In the genomic region with DNA sequence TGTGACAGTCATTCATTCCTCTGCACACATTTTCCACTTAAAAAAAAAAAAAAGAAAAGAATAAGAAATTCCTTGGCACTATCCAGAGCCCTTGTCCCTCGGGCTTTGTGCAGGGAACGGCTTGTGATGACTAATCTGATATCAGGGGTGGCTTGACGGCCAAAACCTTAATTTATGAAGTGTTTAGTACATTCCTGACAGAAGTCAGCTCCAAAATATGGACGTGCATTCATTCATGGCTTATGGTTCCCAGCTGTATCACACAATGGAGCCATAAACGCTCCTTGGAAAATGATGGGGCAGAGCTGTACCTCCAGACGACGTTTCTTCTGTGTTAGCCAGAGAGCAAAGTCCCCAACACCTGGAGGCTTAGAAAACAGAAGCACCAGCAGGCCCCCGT, we compare ENCODE assay signal across 11 mouse cellular contexts.
A peak's percentile ranks its signal among the peaks of the same experiment; 100 is the strongest.
DNase-seq lines count a peak whose midpoint lies in the region; ATAC-seq and TF ChIP-seq lines count a peak whose summit lies in the region.
"Had no signal": no experiment of that assay in that cellular context is flagged by ENCODE, and none has a peak within 500 bp of the region (broad histone marks: within the 10 kb centered on the region; RNA-seq: fewer than 3 reads in every experiment).

No protein-coding gene starts in this region.

- no peak overlapping the region for H3K4me2 ChIP-seq in heart, embryonic 12.5 days
- no peak overlapping the region for H3K4me2 ChIP-seq in midbrain, embryonic 16.5 days (ENCODE audit: low read length)
- H3K4me2 ChIP-seq: liver, embryonic 11.5 days had no signal

- H3K9me3 ChIP-seq in heart, embryonic 12.5 days (replicated peaks): no peaks in the 10 kb centered on the region
- H3K9me3 ChIP-seq in midbrain, embryonic 16.5 days (replicated peaks; ENCODE audit: control insufficient read depth, low read length, poor library complexity, severe bottlenecking): no peaks in the 10 kb centered on the region

- H3K4me1 ChIP-seq in heart, embryonic 12.5 days (replicated peaks): no peaks in the 10 kb centered on the region
- H3K4me1 ChIP-seq in cerebellum, adult 2 months (ENCODE audit: control insufficient read depth, insufficient read depth, low read length): no peaks in the 10 kb centered on the region
- no peaks in the 10 kb centered on the region for H3K4me1 ChIP-seq in midbrain, embryonic 16.5 days (ENCODE audit: control insufficient read depth, insufficient read depth, low read length)

- ATAC-seq in heart, embryonic 12.5 days (ENCODE audit: insufficient number of reproducible peaks, low FRiP score): no peak
- no peak for ATAC-seq in midbrain, embryonic 16.5 days

- TF ChIP-seq POLR2A in cerebellum, adult 2 months (IDR thresholded peaks at IDR 0.05; ENCODE audit: borderline replicate concordance, insufficient read depth, low read length): no peak

- H3K9ac ChIP-seq in heart, embryonic 12.5 days: no peak overlapping the region
- H3K9ac ChIP-seq in midbrain, embryonic 16.5 days (ENCODE audit: low read depth, low read length): no peak overlapping the region

- 62% methylated on average over 8 of the region's 8 CpGs for WGBS in heart, embryonic 12.5 days
- 46% methylated on average over 8 of the region's 8 CpGs for WGBS in cerebellum, adult 2 months
- WGBS in midbrain, embryonic 16.5 days: 76% methylated on average over 8 of the region's 8 CpGs

- peak; percentile 26 to 50 for DNase-seq in heart, adult 18-20 months
- DNase-seq in urinary bladder, postnatal 14 days (ENCODE audit: low spot score): peak; percentile 12
- DNase-seq in urinary bladder, postnatal 4 days (ENCODE audit: low spot score in 2 of 2): no peak
- DNase-seq in heart, postnatal 36 days: peak; percentile 7 to 9
- no peak for DNase-seq in cerebellum, adult 2 months
- DNase-seq: thymus, postnatal 14 days had no signal

- no peaks in the 10 kb centered on the region for H3K27me3 ChIP-seq in heart, embryonic 12.5 days (replicated peaks)
- no peaks in the 10 kb centered on the region for H3K27me3 ChIP-seq in cerebellum, adult 2 months (ENCODE audit: control insufficient read depth, insufficient read depth, low read length)
- H3K27me3 ChIP-seq in midbrain, embryonic 16.5 days (ENCODE audit: control insufficient read depth, insufficient read depth, low read depth, low read length): no peaks in the 10 kb centered on the region

- TF ChIP-seq CTCF in cerebellum, adult 2 months (IDR thresholded peaks at IDR 0.05; ENCODE audit: borderline replicate concordance, insufficient read depth, low read depth, low read length): no peak

- H3K27ac ChIP-seq in heart, embryonic 12.5 days (ENCODE audit: poor library complexity, severe bottlenecking): no peak overlapping the region
- H3K27ac ChIP-seq in cerebellum, adult 2 months (ENCODE audit: insufficient read depth, low read length): no peak overlapping the region
- no peak overlapping the region for H3K27ac ChIP-seq in midbrain, embryonic 16.5 days (ENCODE audit: low read length)
- H3K27ac ChIP-seq: left cerebral cortex, adult 2 months had no signal

- no peak overlapping the region for H3K4me3 ChIP-seq in heart, embryonic 12.5 days
- no peak overlapping the region for H3K4me3 ChIP-seq in cerebellum, adult 2 months (replicated peaks; ENCODE audit: insufficient read depth, low read depth, low read length)
- H3K4me3 ChIP-seq in midbrain, embryonic 16.5 days (ENCODE audit: low read depth, low read length): no peak overlapping the region
- H3K4me3 ChIP-seq: left cerebral cortex, adult 2 months; myocyte had no signal

- H3K36me3 ChIP-seq in heart, embryonic 12.5 days: no peaks in the 10 kb centered on the region
- no peaks in the 10 kb centered on the region for H3K36me3 ChIP-seq in midbrain, embryonic 16.5 days (ENCODE audit: control insufficient read depth, insufficient read depth, low read length)

- intact Hi-C loops in heart, postnatal 36 days (cut with DNase I): no loop called here

Comparison
In these comparisons a context has a peak if more than half of its experiments do, and no peak if none do; other contexts are left out.
1. DNase-seq: peak in heart, adult 18-20 months (2 of 2), urinary bladder, postnatal 14 days (single experiment) and heart, postnatal 36 days (2 of 2); none in urinary bladder, postnatal 4 days (0 of 2) and cerebellum, adult 2 months (0 of 2).